Mouse (Mus musculus): Measurements from ENCODE around the gene Gipc3. TPM values are rescaled to one million over a fixed set of nuclear protein-coding genes. Genes with fewer than 3 reads are reported as not detected.

Gipc3 gene
- polyA plus RNA-seq (2015; fragmentation: Nextera tagmentation; extraction: Ambion mirVana) = not detected in 2 replicates

- 6% methylated on average over 58 of the region's 67 CpGs for WGBS
- Histone ChIP-seq H3K36me3 (ENCODE audit: control insufficient read depth, insufficient read depth) (no peaks in the 10 kb centered on the region), H3K4me1 (replicated peaks; ENCODE audit: control insufficient read depth, insufficient read depth, low read length) (peaks cover 15% of the 10 kb centered on the region), H3K9ac (replicated peaks; ENCODE audit: low read depth, low read length) (peak within 1 kb of the TSS; percentile 45), H3K9me3 (ENCODE audit: control insufficient read depth, low read length) (no peaks in the 10 kb centered on the region), H3K4me3 (replicated peaks; ENCODE audit: low read length) (peak within 1 kb of the TSS; percentile 41), H3K4me2 (ENCODE audit: low read length) (peak within 1 kb of the TSS; percentile 57), H3K27me3 (replicated peaks; ENCODE audit: control insufficient read depth, insufficient read depth, low read length) (peaks cover 38% of the 10 kb centered on the region), H3K27ac (ENCODE audit: low read length) (no peak within 1 kb of the TSS)
- ATAC-seq = no peak
Measured at GRCm38 (mm10) chr10:81342686-81343505, at the start of gene Gipc3. Gene Gipc3 (minus strand): TSS chr10:81343266.

GRCm38 (mm10) chr10:81392781-81393185 lies 49.7 kb upstream of the Gipc3 start, which contains the start of gene Smim24:
Gene Smim24 (plus strand): TSS chr10:81393051.
- Histone ChIP-seq H3K27ac (ENCODE audit: low read length) (no peak within 1 kb of the TSS), H3K36me3 (ENCODE audit: control insufficient read depth, insufficient read depth) (peaks cover 7% of the 10 kb centered on the region; the same call in 1 of the 2 replicates), H3K27me3 (replicated peaks; ENCODE audit: control insufficient read depth, insufficient read depth, low read length) (no peaks in the 10 kb centered on the region), H3K9me3 (ENCODE audit: control insufficient read depth, low read length) (no peaks in the 10 kb centered on the region), H3K4me3 (replicated peaks; ENCODE audit: low read length) (peak within 1 kb of the TSS; percentile 1; the same call in 1 of the 2 replicates), H3K9ac (replicated peaks; ENCODE audit: low read depth, low read length) (no peak within 1 kb of the TSS; the same call in 1 of the 2 replicates), H3K4me1 (replicated peaks; ENCODE audit: control insufficient read depth, insufficient read depth, low read length) (peaks cover 10% of the 10 kb centered on the region; the same call in 1 of the 2 replicates), H3K4me2 (ENCODE audit: low read length) (peak within 1 kb of the TSS; percentile 44)
- no peak for ATAC-seq
- 74% methylated on average over 14 of the region's 14 CpGs for WGBS

GRCm38 (mm10) chr10:81392270-81392669 lies 49.2 kb upstream of the Gipc3 start:
- no peak overlapping the region for H3K9ac ChIP-seq (replicated peaks; ENCODE audit: low read depth, low read length)
- no peak for ATAC-seq

GRCm38 (mm10) chr10:81390678-81390965 lies 47.6 kb upstream of the Gipc3 start:
- Histone ChIP-seq H3K4me3 (replicated peaks; ENCODE audit: low read length) (no peak overlapping the region), H3K9me3 (ENCODE audit: control insufficient read depth, low read length) (no peaks in the 10 kb centered on the region), H3K27ac (ENCODE audit: low read length) (no peak overlapping the region), H3K9ac (replicated peaks; ENCODE audit: low read depth, low read length) (no peak overlapping the region), H3K4me2 (ENCODE audit: low read length) (no peak overlapping the region), H3K4me1 (replicated peaks; ENCODE audit: control insufficient read depth, insufficient read depth, low read length) (peaks cover 11% of the 10 kb centered on the region), H3K27me3 (replicated peaks; ENCODE audit: control insufficient read depth, insufficient read depth, low read length) (no peaks in the 10 kb centered on the region), H3K36me3 (ENCODE audit: control insufficient read depth, insufficient read depth) (peaks cover 17% of the 10 kb centered on the region)
- 91% methylated on average over 13 of the region's 13 CpGs for WGBS
- ATAC-seq = no peak

More at GRCm38 (mm10) chr10:81392270-81392669, 49.2 kb upstream of the Gipc3 start:
- Histone ChIP-seq H3K4me3 (replicated peaks; ENCODE audit: low read length) (no peak overlapping the region), H3K4me1 (replicated peaks; ENCODE audit: control insufficient read depth, insufficient read depth, low read length) (peaks cover 10% of the 10 kb centered on the region; the same call in 1 of the 2 replicates), H3K27ac (ENCODE audit: low read length) (no peak overlapping the region), H3K4me2 (ENCODE audit: low read length) (no peak overlapping the region), H3K9me3 (ENCODE audit: control insufficient read depth, low read length) (no peaks in the 10 kb centered on the region), H3K36me3 (ENCODE audit: control insufficient read depth, insufficient read depth) (peaks cover 8% of the 10 kb centered on the region), H3K27me3 (replicated peaks; ENCODE audit: control insufficient read depth, insufficient read depth, low read length) (no peaks in the 10 kb centered on the region)
- 90% methylated on average over 6 of the region's 6 CpGs for WGBS

- Histone ChIP-seq H3K9ac (replicated peaks; ENCODE audit: low read depth, low read length) (no peak overlapping the region), H3K27me3 (replicated peaks; ENCODE audit: control insufficient read depth, insufficient read depth, low read length) (no peaks in the 10 kb centered on the region), H3K36me3 (ENCODE audit: control insufficient read depth, insufficient read depth) (peaks cover 17% of the 10 kb centered on the region), H3K9me3 (ENCODE audit: control insufficient read depth, low read length) (no peaks in the 10 kb centered on the region), H3K4me3 (replicated peaks; ENCODE audit: low read length) (no peak overlapping the region), H3K4me1 (replicated peaks; ENCODE audit: control insufficient read depth, insufficient read depth, low read length) (peaks cover 17% of the 10 kb centered on the region), H3K27ac (ENCODE audit: low read length) (no peak overlapping the region), H3K4me2 (ENCODE audit: low read length) (no peak overlapping the region)
- peak; percentile 65 for ATAC-seq
- 63% methylated on average over 23 of the region's 23 CpGs for WGBS
Measured at GRCm38 (mm10) chr10:81389801-81390677, 47.0 kb upstream of the Gipc3 start.

- 52% methylated on average over 3 of the region's 3 CpGs for WGBS
- H3K4me3 ChIP-seq (replicated peaks; ENCODE audit: low read length) = no peak overlapping the region
- peaks cover 17% of the 10 kb centered on the region for H3K36me3 ChIP-seq (ENCODE audit: control insufficient read depth, insufficient read depth)
- no peak overlapping the region for H3K4me2 ChIP-seq (ENCODE audit: low read length)
- H3K9ac ChIP-seq (replicated peaks; ENCODE audit: low read depth, low read length) = no peak overlapping the region
- no peak for ATAC-seq
- no peaks in the 10 kb centered on the region for H3K27me3 ChIP-seq (replicated peaks; ENCODE audit: control insufficient read depth, insufficient read depth, low read length)
- no peak overlapping the region for H3K27ac ChIP-seq (ENCODE audit: low read length)
- no peaks in the 10 kb centered on the region for H3K9me3 ChIP-seq (ENCODE audit: control insufficient read depth, low read length)
- H3K4me1 ChIP-seq (replicated peaks; ENCODE audit: control insufficient read depth, insufficient read depth, low read length) = peaks cover 20% of the 10 kb centered on the region
Measured at GRCm38 (mm10) chr10:81389373-81389772, 46.3 kb upstream of the Gipc3 start.

- no peak within 1 kb of the TSS for H3K9ac ChIP-seq (replicated peaks; ENCODE audit: low read depth, low read length)
- no peak within 1 kb of the TSS for H3K4me3 ChIP-seq (replicated peaks; ENCODE audit: low read length)
- H3K27ac ChIP-seq (ENCODE audit: low read length) = no peak within 1 kb of the TSS
- no peak for ATAC-seq
- no peak within 1 kb of the TSS for H3K4me2 ChIP-seq (ENCODE audit: low read length)
- 88% methylated on average over 5 of the region's 5 CpGs for WGBS
- H3K27me3 ChIP-seq (replicated peaks; ENCODE audit: control insufficient read depth, insufficient read depth, low read length) = no peaks in the 10 kb centered on the region
- H3K36me3 ChIP-seq (ENCODE audit: control insufficient read depth, insufficient read depth) = peaks cover 17% of the 10 kb centered on the region
- no peaks in the 10 kb centered on the region for H3K9me3 ChIP-seq (ENCODE audit: control insufficient read depth, low read length)
- H3K4me1 ChIP-seq (replicated peaks; ENCODE audit: control insufficient read depth, insufficient read depth, low read length) = peaks cover 17% of the 10 kb centered on the region
Measured at GRCm38 (mm10) chr10:81388505-81389055, 45.5 kb upstream of the Gipc3 start, which contains the start of gene Gm48552. Gene Gm48552 (plus strand): TSS chr10:81389005.

- H3K4me3 ChIP-seq (replicated peaks; ENCODE audit: low read length) = no peak overlapping the region
- ATAC-seq = no peak
- 95% methylated on average over 20 of the region's 20 CpGs for WGBS
Measured at GRCm38 (mm10) chr10:81387716-81388115, 44.6 kb upstream of the Gipc3 start.

More at GRCm38 (mm10) chr10:81387716-81388115, 44.6 kb upstream of the Gipc3 start:
- no peaks in the 10 kb centered on the region for H3K27me3 ChIP-seq (replicated peaks; ENCODE audit: control insufficient read depth, insufficient read depth, low read length)
- H3K4me2 ChIP-seq (ENCODE audit: low read length) = no peak overlapping the region
- H3K9me3 ChIP-seq (ENCODE audit: control insufficient read depth, low read length) = no peaks in the 10 kb centered on the region
- peaks cover 17% of the 10 kb centered on the region for H3K36me3 ChIP-seq (ENCODE audit: control insufficient read depth, insufficient read depth)
- H3K4me1 ChIP-seq (replicated peaks; ENCODE audit: control insufficient read depth, insufficient read depth, low read length) = peaks cover 12% of the 10 kb centered on the region
- no peak overlapping the region for H3K27ac ChIP-seq (ENCODE audit: low read length)
- H3K9ac ChIP-seq (replicated peaks; ENCODE audit: low read depth, low read length) = no peak overlapping the region
